Mouse (Mus musculus) limb, embryonic 13.5 days (tissue): ENCODE results near the gene Cfap43. TPM values are rescaled to one million over a fixed set of nuclear protein-coding genes. Genes with fewer than 3 reads are reported as not detected.

Experiments used
- ATAC-seq: fragments of 200-750 bp; cut with Nextera tagmentation; 2 replicates; pipeline ENCODE4 v1.8.0; 2017; ENCODE audit warnings: low read depth, moderate number of reproducible peaks, moderate TSS enrichment; ENCODE audit not compliant: low FRiP score
- H3K27ac ChIP-seq: fragments of 300-500 bp; sonication (generic); 2 replicates; pipeline ENCODE4 v1.5.1; 2015; ENCODE audit warnings: inconsistent platforms, mild to moderate bottlenecking, moderate library complexity
- H3K27me3 ChIP-seq: fragments of 300-500 bp; sonication (generic); 2 replicates; pipeline ENCODE4 v1.6.1; 2015; ENCODE audit warnings: mild to moderate bottlenecking, inconsistent platforms
- H3K36me3 ChIP-seq: fragments of 300-500 bp; sonication (generic); 2 replicates; pipeline ENCODE4 v1.6.1; 2015; ENCODE audit warnings: inconsistent platforms, mild to moderate bottlenecking, moderate library complexity
- H3K4me1 ChIP-seq: fragments of 300-500 bp; sonication (generic); 2 replicates; pipeline ENCODE4 v1.6.1; 2015; ENCODE audit warnings: inconsistent platforms
- H3K4me2 ChIP-seq: fragments of 300-500 bp; sonication (generic); replicated peaks from 2 replicates; pipeline ENCODE4 v1.6.1; 2015; ENCODE audit warnings: inconsistent platforms, mild to moderate bottlenecking, moderate library complexity
- H3K4me3 ChIP-seq: fragments of 300-500 bp; sonication (generic); 2 replicates; pipeline ENCODE4 v1.5.1; 2015; ENCODE audit warnings: moderate library complexity, mild to moderate bottlenecking, inconsistent platforms
- H3K9ac ChIP-seq: fragments of 300-500 bp; sonication (generic); 2 replicates; pipeline ENCODE4 v1.6.1; 2015; ENCODE audit warnings: mild to moderate bottlenecking, inconsistent platforms
- H3K9me3 ChIP-seq: fragments of 300-500 bp; sonication (generic); 2 replicates; pipeline ENCODE4 v1.6.1; 2016; ENCODE audit warnings: inconsistent platforms
- WGBS: fragments of 180-500 bp; shearing (Covaris S2); methylation state at CpG from one replicate; pipeline ENCODE4 v1.1.7; 2015; 5-methylcytosine and 5-hydroxymethylcytosine counted together
- polyA plus RNA-seq: library from polyadenylated mRNA; unstranded; fragments of >200 nt; fragmentation: Nextera tagmentation; extraction: Ambion mirVana; gene quantifications from 2 replicates; pipeline ENCODE4 v1.2.1, GENCODE M21; 2015

Cfap43 gene
- polyA plus RNA-seq, 1 experiment from 2014 or later: 0.09 TPM

- Histone ChIP-seq H3K9me3 (no peaks in the 10 kb centered on the region), H3K9ac (no peak overlapping the region), H3K4me3 (no peak overlapping the region), H3K4me2 (no peak overlapping the region), H3K4me1 (peaks cover 31% of the 10 kb centered on the region), H3K36me3 (peaks cover 65% of the 10 kb centered on the region), H3K27me3 (no peaks in the 10 kb centered on the region), H3K27ac (no peak overlapping the region)
- ATAC-seq: no peak
- WGBS: 82% methylated on average over 8 of the region's 8 CpGs
Observed at GRCm38 (mm10) chr19:47898472-47899079, 20.5 kb downstream of the Cfap43 start.

GRCm38 (mm10) chr19:47893092-47893491, 26.0 kb downstream of the Cfap43 start:
- Histone ChIP-seq H3K27ac (no peak overlapping the region), H3K4me2 (no peak overlapping the region), H3K9ac (no peak overlapping the region), H3K36me3 (peaks cover 56% of the 10 kb centered on the region), H3K4me3 (no peak overlapping the region), H3K27me3 (no peaks in the 10 kb centered on the region), H3K9me3 (no peaks in the 10 kb centered on the region), H3K4me1 (peaks cover 30% of the 10 kb centered on the region)
- no peak for ATAC-seq
- WGBS: 92% methylated on average over 6 of the region's 6 CpGs

GRCm38 (mm10) chr19:47891562-47892312, 27.4 kb downstream of the Cfap43 start:
- H3K36me3 ChIP-seq: peaks cover 42% of the 10 kb centered on the region
- peak; percentile 17; the same call in 1 of the 2 replicates for ATAC-seq
- peaks cover 37% of the 10 kb centered on the region for H3K4me1 ChIP-seq
- H3K4me3 ChIP-seq: no peak overlapping the region
- WGBS: 73% methylated on average over 11 of the region's 11 CpGs
- H3K4me2 ChIP-seq: no peak overlapping the region
- H3K27me3 ChIP-seq: no peaks in the 10 kb centered on the region
- H3K9ac ChIP-seq: no peak overlapping the region
- H3K27ac ChIP-seq: peak overlapping the region; percentile 33; the same call in 1 of the 2 replicates
- H3K9me3 ChIP-seq: no peaks in the 10 kb centered on the region

GRCm38 (mm10) chr19:47890489-47891130, 28.5 kb downstream of the Cfap43 start:
- Histone ChIP-seq H3K4me3 (no peak overlapping the region), H3K9ac (no peak overlapping the region), H3K36me3 (peaks cover 31% of the 10 kb centered on the region), H3K4me1 (peaks cover 47% of the 10 kb centered on the region), H3K27me3 (no peaks in the 10 kb centered on the region), H3K9me3 (no peaks in the 10 kb centered on the region), H3K4me2 (no peak overlapping the region), H3K27ac (peak overlapping the region; percentile 39; the same call in 1 of the 2 replicates)
- ATAC-seq: no peak
- 40% methylated on average over 10 of the region's 10 CpGs for WGBS

GRCm38 (mm10) chr19:47888037-47888436, 31.1 kb downstream of the Cfap43 start:
- H3K4me1 ChIP-seq: peaks cover 64% of the 10 kb centered on the region
- H3K9ac ChIP-seq: no peak overlapping the region
- 93% methylated on average over 8 of the region's 8 CpGs for WGBS
- H3K4me3 ChIP-seq: no peak overlapping the region
- no peaks in the 10 kb centered on the region for H3K9me3 ChIP-seq
- no peaks in the 10 kb centered on the region for H3K27me3 ChIP-seq
- no peak overlapping the region for H3K4me2 ChIP-seq
- 0 out of 2 replicates have a peak, but pooled peaks cover 6% of the 10 kb centered on the region for H3K36me3 ChIP-seq
- H3K27ac ChIP-seq: no peak overlapping the region
- ATAC-seq: no peak

- peak overlapping the region; percentile 55; the same call in 1 of the 2 replicates for H3K27ac ChIP-seq
- H3K4me3 ChIP-seq: no peak overlapping the region
- no peaks in the 10 kb centered on the region for H3K27me3 ChIP-seq
- H3K36me3 ChIP-seq: no peaks in the 10 kb centered on the region
- no peak overlapping the region for H3K4me2 ChIP-seq
- peaks cover 67% of the 10 kb centered on the region for H3K4me1 ChIP-seq
- H3K9ac ChIP-seq: no peak overlapping the region
- H3K9me3 ChIP-seq: no peaks in the 10 kb centered on the region
- no peak for ATAC-seq
- WGBS: 77% methylated on average over 10 of the region's 10 CpGs
Observed at GRCm38 (mm10) chr19:47887417-47887816, 31.7 kb downstream of the Cfap43 start.

GRCm38 (mm10) chr19:47886617-47887016, 32.5 kb downstream of the Cfap43 start:
- Histone ChIP-seq H3K4me1 (peaks cover 60% of the 10 kb centered on the region), H3K36me3 (no peaks in the 10 kb centered on the region), H3K9ac (no peak overlapping the region), H3K27ac (peak overlapping the region; percentile 55; the same call in 1 of the 2 replicates), H3K4me3 (no peak overlapping the region), H3K4me2 (no peak overlapping the region), H3K27me3 (no peaks in the 10 kb centered on the region), H3K9me3 (no peaks in the 10 kb centered on the region)
- ATAC-seq: peak; percentile 53
- 41% methylated on average over 7 of the region's 7 CpGs for WGBS

- H3K4me1 ChIP-seq: peaks cover 53% of the 10 kb centered on the region
- no peaks in the 10 kb centered on the region for H3K27me3 ChIP-seq
- 80% methylated on average over 11 of the region's 11 CpGs for WGBS
- no peak overlapping the region for H3K4me3 ChIP-seq
- no peak overlapping the region for H3K4me2 ChIP-seq
- H3K27ac ChIP-seq: peak overlapping the region; percentile 28; the same call in 1 of the 2 replicates
- ATAC-seq: no peak
- no peaks in the 10 kb centered on the region for H3K36me3 ChIP-seq
- no peaks in the 10 kb centered on the region for H3K9me3 ChIP-seq
- H3K9ac ChIP-seq: no peak overlapping the region
Observed at GRCm38 (mm10) chr19:47885886-47886285, 33.2 kb downstream of the Cfap43 start.

GRCm38 (mm10) chr19:47885191-47885743, 33.8 kb downstream of the Cfap43 start:
- Histone ChIP-seq H3K9ac (no peak overlapping the region), H3K27ac (no peak overlapping the region; the same call in 1 of the 2 replicates), H3K27me3 (no peaks in the 10 kb centered on the region), H3K4me1 (peaks cover 51% of the 10 kb centered on the region), H3K4me3 (no peak overlapping the region), H3K36me3 (no peaks in the 10 kb centered on the region), H3K9me3 (no peaks in the 10 kb centered on the region), H3K4me2 (no peak overlapping the region)
- no peak for ATAC-seq
- WGBS: 53% methylated on average over 7 of the region's 7 CpGs

- H3K9me3 ChIP-seq: no peaks in the 10 kb centered on the region
- no peaks in the 10 kb centered on the region for H3K36me3 ChIP-seq
- no peak overlapping the region for H3K9ac ChIP-seq
- ATAC-seq: no peak
- 70% methylated on average over 13 of the region's 13 CpGs for WGBS
- no peak overlapping the region for H3K4me3 ChIP-seq
- H3K27me3 ChIP-seq: no peaks in the 10 kb centered on the region
- H3K4me1 ChIP-seq: peaks cover 43% of the 10 kb centered on the region
- no peak overlapping the region for H3K27ac ChIP-seq
- no peak overlapping the region for H3K4me2 ChIP-seq
Observed at GRCm38 (mm10) chr19:47884296-47885085, 34.6 kb downstream of the Cfap43 start.

- Histone ChIP-seq H3K9me3 (no peaks in the 10 kb centered on the region), H3K27ac (no peak overlapping the region), H3K36me3 (no peaks in the 10 kb centered on the region), H3K9ac (no peak overlapping the region), H3K4me1 (peaks cover 43% of the 10 kb centered on the region), H3K4me3 (no peak overlapping the region), H3K4me2 (no peak overlapping the region), H3K27me3 (no peaks in the 10 kb centered on the region)
- WGBS: 38% methylated on average over 9 of the region's 9 CpGs
- peak; percentile 25; the same call in 1 of the 2 replicates for ATAC-seq
Observed at GRCm38 (mm10) chr19:47882882-47883254, 36.2 kb downstream of the Cfap43 start.
